Mouse (Mus musculus): ENCODE results near the gene Atp5b. TPM values are rescaled to one million over a fixed set of nuclear protein-coding genes. Genes with fewer than 3 reads are reported as not detected.

Gene Atp5b
- total RNA-seq, 2 experiments from 2014 or later = 3,585 to 4,036 TPM

DNA sequence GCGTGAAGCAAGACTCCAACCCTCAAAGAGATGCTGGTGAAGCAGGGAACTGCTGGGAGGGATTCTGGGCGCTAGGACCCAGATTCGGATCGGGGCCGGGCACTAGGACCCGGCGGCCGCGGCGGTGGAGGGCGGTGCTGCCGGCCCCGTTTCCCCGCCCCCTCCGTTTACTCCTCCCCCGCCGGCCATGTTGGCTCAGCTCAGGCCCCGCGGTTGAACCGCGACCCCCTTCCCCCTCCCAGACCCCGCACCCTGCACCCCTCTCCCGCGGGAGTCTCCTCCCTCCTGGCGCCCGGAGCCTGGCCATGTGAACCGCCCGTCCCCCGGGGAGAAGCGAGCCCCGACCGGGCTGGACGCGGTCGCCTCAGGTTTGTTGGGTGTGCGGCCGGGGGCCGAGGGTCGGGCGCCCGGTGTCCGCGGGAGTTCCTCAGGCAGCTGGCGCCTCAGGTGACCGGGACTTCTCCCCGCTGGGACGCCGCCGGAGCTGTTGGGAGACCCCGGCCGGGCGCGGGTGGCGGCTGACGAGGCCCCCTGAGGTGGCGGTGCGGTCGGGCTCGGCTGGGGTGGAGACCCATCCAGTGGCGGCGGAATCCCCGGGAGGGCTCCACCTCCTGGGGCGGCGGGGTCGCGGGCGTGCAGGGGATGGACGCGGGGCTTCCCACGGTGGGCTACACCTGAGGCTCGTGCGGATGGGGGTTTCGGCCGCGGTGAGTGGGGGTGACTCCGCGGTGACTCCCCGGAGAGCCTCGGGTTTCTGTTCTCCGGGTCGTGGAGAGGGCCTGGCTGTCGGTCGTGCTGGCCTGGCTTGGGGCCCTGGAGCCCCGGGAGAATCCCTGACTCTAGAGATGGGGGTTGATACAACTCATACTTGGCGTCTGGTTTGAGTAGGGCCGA, 13.9 kb downstream of the Atp5b start:
- peak; percentile 90 for DNase-seq

DNA sequence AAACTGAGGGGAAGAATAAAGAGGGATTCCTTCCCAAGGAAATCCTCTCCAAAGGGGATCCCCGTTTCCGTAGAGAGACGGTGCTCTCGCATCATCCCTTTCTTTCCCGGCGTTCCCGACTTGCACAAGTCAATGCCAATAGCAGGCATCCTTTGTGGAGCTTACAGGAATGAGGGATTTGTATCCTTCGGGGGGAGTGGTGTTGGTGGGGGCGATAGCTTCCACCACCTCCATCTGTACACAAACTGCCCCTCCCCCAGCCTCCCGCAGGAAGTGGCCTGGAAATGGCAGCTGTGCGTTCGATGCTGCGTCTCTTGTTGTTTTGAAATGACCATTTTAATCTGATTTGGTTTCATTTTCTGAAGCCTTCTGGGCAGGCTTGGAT, 14.5 kb downstream of the Atp5b start:
- peak; percentile 59 for DNase-seq

DNA sequence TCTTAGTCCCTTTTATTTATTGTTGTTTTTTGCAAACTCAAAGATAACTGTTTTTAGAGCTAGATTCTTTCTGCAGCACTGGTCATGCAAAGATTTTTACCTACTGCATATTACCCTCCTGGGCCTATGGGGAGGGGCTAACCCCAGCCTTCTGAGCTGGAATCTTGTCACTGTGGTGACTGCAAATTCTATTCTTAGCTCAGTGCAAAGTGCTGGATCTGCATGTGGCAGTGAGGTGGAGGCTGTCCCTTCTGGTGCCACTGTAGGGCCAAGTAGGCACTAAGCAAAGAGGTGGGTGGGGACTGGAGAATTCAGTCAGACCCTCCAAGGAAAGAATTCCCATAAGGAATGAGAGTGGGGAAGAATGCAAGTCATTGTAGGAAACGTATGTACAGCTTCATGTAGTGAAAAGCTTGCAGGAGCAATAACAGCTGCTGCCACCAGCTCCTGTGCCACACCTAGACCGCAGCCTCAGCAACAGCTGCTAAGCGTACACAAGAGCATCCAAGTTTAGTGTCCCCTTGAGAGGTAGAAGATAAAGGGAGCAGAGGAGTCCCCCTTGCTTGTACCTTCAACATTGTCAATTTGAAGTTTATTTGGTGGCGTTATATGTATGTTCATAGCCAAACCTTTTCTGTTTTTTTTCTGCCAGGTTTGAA, 27.2 kb downstream of the Atp5b start:
- no peak for DNase-seq

DNA sequence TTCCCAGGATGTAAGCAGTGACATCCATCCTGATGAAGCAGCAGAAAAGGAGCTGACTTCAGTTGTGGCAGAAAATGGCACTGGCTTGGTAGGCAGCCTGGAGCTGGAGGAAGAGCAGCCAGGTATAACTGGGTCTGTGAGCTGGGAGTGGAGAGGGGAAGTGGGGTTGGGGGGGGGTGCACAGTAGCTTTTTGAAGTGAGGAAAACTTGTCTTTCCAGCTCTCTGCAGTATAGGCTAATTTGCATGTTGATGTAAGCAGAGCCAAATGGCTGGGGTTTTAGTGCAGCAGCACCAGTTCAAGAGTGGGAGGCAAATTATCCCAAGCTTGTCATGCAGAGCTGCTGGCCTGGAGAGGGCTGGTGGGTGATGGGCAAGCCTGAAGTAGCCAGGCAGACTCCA, 28.2 kb downstream of the Atp5b start:
- no peak for DNase-seq

DNA sequence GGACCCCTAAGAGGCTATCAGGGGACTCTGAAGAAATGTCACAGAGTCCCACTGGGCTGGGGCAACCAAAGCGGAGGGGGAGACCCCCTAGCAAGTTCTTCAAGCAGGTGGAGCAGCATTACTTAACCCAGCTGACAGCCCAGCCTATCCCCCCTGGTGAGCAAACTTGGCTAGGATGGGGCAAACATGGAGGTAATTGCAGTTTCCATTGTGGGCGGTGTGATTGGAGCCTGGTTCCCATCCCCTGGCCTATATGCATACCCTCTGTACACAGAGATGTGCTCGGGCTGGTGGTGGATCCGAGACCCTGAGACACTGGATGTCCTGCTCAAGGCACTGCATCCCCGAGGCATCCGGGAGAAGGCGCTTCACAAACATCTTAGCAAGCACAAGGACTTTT, 40.8 kb downstream of the Atp5b start:
- no peak for DNase-seq

DNA sequence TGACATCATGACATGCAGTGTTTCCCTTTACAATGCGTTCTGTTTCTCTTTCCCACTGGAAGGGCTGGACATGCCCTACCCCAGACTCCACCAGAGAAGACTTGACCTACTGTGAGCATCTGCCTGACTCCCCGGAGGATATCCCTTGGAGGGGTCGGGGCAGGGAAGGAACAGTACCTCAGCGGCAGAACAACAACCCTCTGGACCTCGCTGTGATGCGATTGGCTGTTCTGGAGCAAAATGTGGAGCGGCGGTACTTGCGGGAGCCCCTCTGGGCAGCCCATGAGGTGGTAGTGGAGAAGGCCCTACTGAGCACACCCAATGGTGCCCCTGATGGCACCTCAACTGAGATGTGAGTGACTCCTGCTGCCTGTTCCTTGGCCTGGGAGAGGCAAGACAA, 41.8 kb downstream of the Atp5b start:
- no peak for DNase-seq

DNA sequence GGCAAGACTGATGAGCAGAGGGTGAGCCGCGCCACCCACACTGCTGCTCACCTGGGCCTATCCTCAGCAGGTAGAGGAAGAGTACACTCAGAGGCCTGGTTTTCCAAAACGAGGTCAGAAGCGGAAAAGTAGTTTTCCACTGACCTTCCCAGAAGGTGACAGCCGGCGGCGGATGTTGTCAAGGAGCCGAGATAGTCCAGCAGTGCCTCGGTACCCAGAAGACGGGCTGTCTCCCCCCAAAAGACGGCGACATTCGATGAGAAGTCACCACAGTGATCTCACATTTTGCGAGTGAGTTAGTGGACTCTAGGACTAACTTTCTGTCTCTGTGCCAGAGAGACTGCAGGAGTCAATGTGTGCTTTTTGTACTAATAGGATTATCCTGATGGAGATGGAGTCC, 42.9 kb downstream of the Atp5b start:
- no peak for DNase-seq

DNA sequence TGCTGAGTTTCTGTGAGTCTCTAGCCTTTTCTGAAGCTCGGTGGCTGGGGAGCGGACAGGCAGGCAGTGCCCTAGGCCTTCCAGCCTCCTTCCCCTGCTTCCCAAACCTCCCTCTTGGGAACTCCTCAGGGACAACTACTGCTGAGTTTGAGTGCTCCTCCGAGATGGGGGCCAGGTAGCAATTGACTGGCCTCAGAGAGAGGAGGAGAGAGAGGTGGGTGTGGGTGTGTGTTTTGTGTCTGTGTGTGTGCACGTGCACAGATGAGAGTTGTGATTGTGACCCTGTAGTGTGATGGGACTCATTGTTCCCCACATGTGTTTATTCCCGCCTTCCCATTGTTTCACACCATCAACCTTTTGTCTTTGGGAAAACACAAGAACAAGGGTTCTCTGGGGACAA, 44.4 kb downstream of the Atp5b start:
- DNase-seq = no peak

DNA sequence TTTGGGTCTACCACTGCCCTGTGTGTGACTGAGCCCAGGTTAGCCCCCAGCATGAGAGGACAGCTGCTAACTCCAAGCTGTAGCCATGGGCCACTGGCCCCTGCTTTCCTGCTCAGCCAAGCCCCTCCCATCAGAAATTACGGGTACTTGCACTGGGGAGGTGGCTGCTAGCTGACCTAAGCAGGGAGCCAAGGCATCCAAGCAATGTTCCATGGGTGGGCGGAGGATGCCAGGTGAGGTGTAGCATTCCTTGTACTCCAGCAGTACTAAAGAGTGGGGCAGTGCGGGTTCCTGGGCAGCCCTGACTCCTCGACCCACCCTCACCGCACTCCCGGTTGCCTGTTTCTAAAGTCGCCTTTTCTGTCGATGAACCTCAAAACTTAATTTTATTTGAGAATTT, 45.1 kb downstream of the Atp5b start:
- no peak for DNase-seq

DNA sequence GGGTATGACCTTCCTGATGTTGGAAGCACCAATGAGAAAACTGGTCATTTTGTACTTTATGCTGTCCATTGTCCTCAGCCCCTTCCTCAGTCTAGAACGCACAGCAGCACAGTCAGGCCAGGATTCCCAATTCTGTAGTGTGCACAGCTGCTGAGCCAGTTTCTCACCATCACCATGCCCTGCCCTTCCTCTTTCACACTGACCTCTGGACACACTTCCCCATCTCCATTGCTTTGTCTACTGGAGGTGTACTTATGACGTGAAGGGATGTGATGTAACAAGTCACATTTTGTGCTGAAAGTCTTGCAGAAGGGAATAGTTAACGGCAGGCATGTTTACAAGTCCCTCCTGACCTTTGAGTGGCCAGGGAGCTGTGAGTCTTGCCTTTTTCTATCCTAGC, 48.2 kb downstream of the Atp5b start:
- no peak for DNase-seq

DNA sequence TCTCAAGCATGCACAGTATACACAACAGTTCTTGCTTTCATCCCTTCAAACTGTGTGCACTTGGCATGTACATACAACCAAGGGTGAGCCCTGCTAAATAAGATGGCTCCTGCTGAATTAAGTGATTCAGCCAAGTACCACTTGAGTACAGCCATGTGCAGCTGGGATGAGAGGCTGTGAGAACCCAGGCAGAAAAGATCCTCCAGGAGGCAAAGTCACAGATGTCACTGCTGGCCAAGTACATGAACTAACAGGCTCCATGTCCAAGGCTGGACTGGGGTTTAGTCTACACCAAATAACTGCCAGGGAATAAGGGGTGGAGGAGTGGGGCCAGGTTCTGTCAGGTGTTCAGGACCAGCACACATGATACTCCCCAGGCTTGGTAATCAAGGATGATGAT, 48.7 kb downstream of the Atp5b start:
- no peak for DNase-seq

DNA sequence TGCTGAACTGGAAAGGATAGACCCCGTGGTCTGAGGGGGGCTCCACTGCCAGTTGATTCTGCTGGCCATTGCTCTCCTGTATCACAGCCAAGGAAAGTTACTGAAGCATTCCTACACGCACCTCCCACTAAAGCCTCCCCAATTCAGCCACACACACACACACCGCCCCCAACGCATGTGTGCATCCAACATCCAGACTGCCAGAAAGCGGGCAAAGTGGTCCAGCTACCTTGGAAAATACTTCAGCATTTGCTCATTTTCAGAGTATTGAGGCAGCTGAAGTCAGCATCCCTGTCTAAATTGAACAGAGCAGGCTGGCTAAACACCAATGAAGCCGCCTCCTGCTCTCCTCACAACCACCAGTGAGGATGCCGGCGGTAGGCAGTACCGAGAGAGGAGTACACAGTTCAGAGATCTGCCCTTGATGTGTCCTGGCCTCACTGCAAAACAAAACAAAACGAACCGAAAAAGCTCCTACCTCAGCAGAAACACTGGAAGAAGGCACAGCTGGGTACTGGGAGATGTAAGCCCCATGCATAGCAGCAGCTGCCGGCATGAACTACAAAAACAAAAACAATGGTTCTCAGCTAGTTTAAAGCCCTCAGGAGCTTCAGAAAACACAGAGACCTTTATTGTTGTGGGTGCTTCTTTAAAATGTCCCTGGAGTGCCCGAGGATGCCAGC, 50.7 kb downstream of the Atp5b start:
- no peak for DNase-seq

DNA sequence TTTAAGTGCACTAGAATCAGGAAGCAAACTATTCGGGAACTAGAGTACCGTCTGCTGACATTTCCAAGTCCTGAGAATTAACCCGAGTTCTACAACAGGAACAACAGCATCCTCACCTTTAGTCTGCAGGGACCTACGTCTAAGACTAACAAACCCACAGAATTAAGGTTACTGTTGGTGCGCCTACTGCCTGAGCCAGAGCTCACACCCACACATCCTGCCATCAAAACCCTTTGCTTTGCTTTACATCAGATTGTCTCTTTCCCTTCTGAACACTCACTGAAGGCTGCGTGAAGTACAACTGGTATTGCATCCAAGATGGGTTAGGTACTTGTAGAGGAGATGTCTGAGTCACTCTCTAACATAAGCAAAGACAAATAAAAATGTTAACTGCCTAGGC, 52.3 kb downstream of the Atp5b start:
- DNase-seq = no peak

Small RNA genes within 50 kb of the gene (microRNA-seq; reads per million reads assigned to microRNA genes)
- gene Mir677 = 16.1 to 28.3 reads per million in 2 experiments

Other genes with a start within 250 kb of the Atp5b start
- not detected for gene Rdh19, start 233.3 kb upstream of the Atp5b start, total RNA-seq (2021)
- not detected for gene Rdh16f2, start 216.8 kb upstream of the Atp5b start, total RNA-seq (2021)
- under 1 TPM in 1 of 2 experiments, not detected in 1; 0.23 TPM for gene Rdh7, start 194.5 kb upstream of the Atp5b start, total RNA-seq (2021)
- not detected for gene Sdr9c7, start 184.8 kb upstream of the Atp5b start, total RNA-seq (2021)
- gene Hsd17b6, start 75.7 kb upstream of the Atp5b start, total RNA-seq (2021) = not detected
- gene Prim1, start 68.1 kb upstream of the Atp5b start, total RNA-seq (2021) = 1 to 10 TPM; 5.0 to 6.5 TPM
- 100 to 1,000 TPM; 517 to 566 TPM for gene Naca, start 47.7 kb upstream of the Atp5b start, total RNA-seq (2021)
- gene Ptges3, start 24.3 kb upstream of the Atp5b start, total RNA-seq (2021) = 10 to 100 TPM; 76.1 to 84.5 TPM
- 10 to 100 TPM; 16.1 to 22.7 TPM for gene Baz2a, start 8.3 kb downstream of the Atp5b start, total RNA-seq (2021)
- 10 to 100 TPM; 64.2 to 65.3 TPM for gene Rbms2, start 97.0 kb downstream of the Atp5b start, total RNA-seq (2021)
- 1 to 10 TPM; 1.1 to 1.4 TPM for gene Gls2, start 111.2 kb downstream of the Atp5b start, total RNA-seq (2021)
- 10 to 100 TPM; 36.9 to 37.7 TPM for gene Spryd4, start 128.5 kb downstream of the Atp5b start, total RNA-seq (2021)
- not detected for gene Mip, start 142.6 kb downstream of the Atp5b start, total RNA-seq (2021)
- gene Timeless, start 148.8 kb downstream of the Atp5b start, total RNA-seq (2021) = 1 to 10 TPM; 7.5 to 8.8 TPM
- under 1 TPM; 0.14 to 0.20 TPM for gene Apon, start 170.8 kb downstream of the Atp5b start, total RNA-seq (2021)
- gene Apof, start 185.4 kb downstream of the Atp5b start, total RNA-seq (2021) = under 1 TPM in 1 of 2 experiments, not detected in 1; 0.20 TPM
- gene Stat2, start 187.3 kb downstream of the Atp5b start, total RNA-seq (2021) = 1 to 10 TPM; 5.9 to 7.6 TPM
- not detected for gene Il23a, start 215.5 kb downstream of the Atp5b start, total RNA-seq (2021)
- 10 to 100 TPM in 1 of 2 experiments, 1 to 10 TPM in 1; 10.0 to 13.9 TPM for gene Pan2, start 220.1 kb downstream of the Atp5b start, total RNA-seq (2021)
- 10 to 100 TPM; 62.5 to 71.7 TPM for gene Cnpy2, start 239.2 kb downstream of the Atp5b start, total RNA-seq (2021)